Mouse (Mus musculus) ovary, postnatal 14 days (tissue): ENCODE measurements around the gene C1qtnf2.
A peak's percentile ranks its signal among the peaks of the same experiment; 100 is the strongest.

Source experiments
- DNase-seq: peaks from one replicate; pipeline ENCODE4 v3.0.0; 2022; ENCODE audit warnings: low spot score

C1qtnf2 gene

GRCm38 (mm10) chr11:43483122-43483792, 9.2 kb downstream of the C1qtnf2 start:
- DNase-seq: peak; percentile 27

- DNase-seq: no peak
These were observed 10.0 kb downstream of the C1qtnf2 start for GRCm38 (mm10) chr11:43484057-43484456.

GRCm38 (mm10) chr11:43484652-43485051, 10.6 kb downstream of the C1qtnf2 start:
- no peak for DNase-seq

- DNase-seq: no peak
These were observed 11.8 kb downstream of the C1qtnf2 start for GRCm38 (mm10) chr11:43485855-43486254.

GRCm38 (mm10) chr11:43492663-43493062, 18.6 kb downstream of the C1qtnf2 start:
- DNase-seq: peak; percentile 77

GRCm38 (mm10) chr11:43493815-43494409, 19.8 kb downstream of the C1qtnf2 start:
- peak; percentile 66 for DNase-seq

- DNase-seq: no peak
These were observed 21.0 kb downstream of the C1qtnf2 start for GRCm38 (mm10) chr11:43495037-43495436.

GRCm38 (mm10) chr11:43495532-43495931, 21.5 kb downstream of the C1qtnf2 start:
- DNase-seq: peak; percentile 28

GRCm38 (mm10) chr11:43501256-43501655, 27.2 kb downstream of the C1qtnf2 start:
- no peak for DNase-seq

GRCm38 (mm10) chr11:43505188-43505587, 31.1 kb downstream of the C1qtnf2 start:
- no peak for DNase-seq

- DNase-seq: no peak
These were observed 33.9 kb downstream of the C1qtnf2 start for GRCm38 (mm10) chr11:43507976-43508375.

GRCm38 (mm10) chr11:43509878-43510277, 35.8 kb downstream of the C1qtnf2 start:
- DNase-seq: no peak

- no peak for DNase-seq
These were observed 38.6 kb downstream of the C1qtnf2 start for GRCm38 (mm10) chr11:43512661-43513190.

- no peak for DNase-seq
These were observed 42.4 kb downstream of the C1qtnf2 start for GRCm38 (mm10) chr11:43516344-43517021.

- DNase-seq: no peak
These were observed 43.6 kb downstream of the C1qtnf2 start for GRCm38 (mm10) chr11:43517641-43518040.

GRCm38 (mm10) chr11:43518086-43518485, 44.0 kb downstream of the C1qtnf2 start:
- no peak for DNase-seq

GRCm38 (mm10) chr11:43518821-43519220, 44.7 kb downstream of the C1qtnf2 start:
- no peak for DNase-seq

GRCm38 (mm10) chr11:43520521-43520920, 46.4 kb downstream of the C1qtnf2 start:
- no peak for DNase-seq

- DNase-seq: peak; percentile 16
These were observed 54.1 kb downstream of the C1qtnf2 start for GRCm38 (mm10) chr11:43528078-43528682.

GRCm38 (mm10) chr11:43528683-43529499, 54.8 kb downstream of the C1qtnf2 start, which contains the start of gene Ccnjl:
TSS of gene Ccnjl (plus strand) at chr11:43528784.
- peak; percentile 61 for DNase-seq

GRCm38 (mm10) chr11:43530043-43530442, 56.0 kb downstream of the C1qtnf2 start:
- DNase-seq: no peak

- no peak for DNase-seq
These were observed 57.5 kb downstream of the C1qtnf2 start for GRCm38 (mm10) chr11:43531619-43532018.
